Mouse (Mus musculus): ENCODE results near the gene Stox2.

GRCm38 (mm10) chr8:47411994-47412695, 34.0 kb downstream of the Stox2 start:
- TF ChIP-seq CTCF (IDR thresholded peaks at IDR 0.05; ENCODE audit: extremely low read depth, insufficient read length, insufficient replicate concordance, low read depth, low read length) (no peak), POLR2A (IDR thresholded peaks at IDR 0.05; ENCODE audit: low read depth, low read length) (no peak)

All from small intestine, adult 2 months (tissue).